Mouse (Mus musculus) testis, adult 2 months (tissue): Measurements from ENCODE around the gene Nipal1.
A peak's percentile ranks its signal among the peaks of the same experiment; 100 is the strongest.

Experiments
- CTCF ChIP-seq: fragments of 200-500 bp; IDR thresholded peaks from 2 replicates; pipeline ENCODE4 v1.5.1; 2012; ENCODE audit warnings: low read depth, mild to moderate bottlenecking, inconsistent platforms, low read length, moderate library complexity; ENCODE audit not compliant: control insufficient read depth, insufficient read depth, insufficient replicate concordance
- POLR2A ChIP-seq: fragments of 200-500 bp; IDR thresholded peaks from 2 replicates; pipeline ENCODE4 v1.6.1; 2012; ENCODE audit warnings: low read depth, mild to moderate bottlenecking, inconsistent platforms, low read length, moderate library complexity; ENCODE audit not compliant: control insufficient read depth

DNA sequence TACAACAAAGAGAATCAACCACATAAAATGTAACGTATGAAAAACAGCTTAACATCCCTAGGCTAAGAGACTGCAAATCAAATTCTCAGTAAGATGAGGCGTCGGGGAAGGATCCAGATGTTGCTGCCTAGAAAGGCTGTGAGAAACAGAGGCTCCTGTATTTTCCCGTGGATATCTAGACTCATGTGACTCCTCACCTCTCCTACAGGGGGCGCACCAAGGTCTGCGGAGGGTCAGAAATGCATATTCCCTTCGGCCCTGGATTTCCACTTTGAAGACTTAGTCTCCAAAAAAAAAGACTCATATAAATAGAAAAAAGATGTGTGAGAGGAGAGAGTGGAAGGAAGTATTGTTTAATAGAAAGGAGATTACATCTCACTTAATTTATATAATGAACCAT is 73.0 kb downstream of the Nipal1 start:
- peak; percentile 58; the same call in 1 of the 2 replicates for TF ChIP-seq CTCF
- no peak for TF ChIP-seq POLR2A
